8 mouse cellular contexts compared by ENCODE assay signal in genomic region chr10:83359956-83360355, GRCm38 (mm10). TPM values are rescaled to one million over a fixed set of nuclear protein-coding genes. Genes with fewer than 3 reads are reported as not detected.
DNase-seq lines count a peak whose midpoint lies in the region; ATAC-seq and TF ChIP-seq lines count a peak whose summit lies in the region.

Gene D10Wsu102e (plus strand): TSS chr10:83360221.

- H3K36me3 ChIP-seq in hindbrain, embryonic 10.5 days = peaks cover 28% of the 10 kb centered on the region
- H3K36me3 ChIP-seq in lung, postnatal 0 days (ENCODE audit: insufficient read depth, low read length) = no peaks in the 10 kb centered on the region

- H3K4me3 ChIP-seq in hindbrain, embryonic 10.5 days = peak within 1 kb of the TSS; percentile 99
- peak within 1 kb of the TSS; percentile 81 for H3K4me3 ChIP-seq in lung, postnatal 0 days (ENCODE audit: low read depth, low read length)

- H3K9ac ChIP-seq in lung, postnatal 0 days (replicated peaks; ENCODE audit: low read depth) = peak within 1 kb of the TSS; percentile 67

- no peak for TF ChIP-seq CTCF in lung, postnatal 0 days (IDR thresholded peaks at IDR 0.05)

- no peaks in the 10 kb centered on the region for H3K27me3 ChIP-seq in hindbrain, embryonic 10.5 days (ENCODE audit: insufficient read depth, poor library complexity, severe bottlenecking)
- H3K27me3 ChIP-seq in lung, postnatal 0 days (replicated peaks; ENCODE audit: insufficient read depth, low read length) = no peaks in the 10 kb centered on the region

- peak; percentile 98 for ATAC-seq in frontal cortex, adult (ENCODE audit: low TSS enrichment)
- ATAC-seq in lung, postnatal 0 days = peak; percentile 100

- H3K27ac ChIP-seq in hindbrain, embryonic 10.5 days = peak within 1 kb of the TSS; percentile 89
- H3K27ac ChIP-seq in lung, postnatal 0 days (ENCODE audit: low read length) = peak within 1 kb of the TSS; percentile 68

- H3K4me2 ChIP-seq in lung, postnatal 0 days (replicated peaks; ENCODE audit: low read depth, low read length) = peak within 1 kb of the TSS; percentile 98

- H3K4me1 ChIP-seq in hindbrain, embryonic 10.5 days (replicated peaks) = peaks cover 16% of the 10 kb centered on the region
- H3K4me1 ChIP-seq in lung, postnatal 0 days (ENCODE audit: insufficient read depth, low read depth, low read length) = 0 out of 2 replicates have a peak, but pooled peaks cover 4% of the 10 kb centered on the region

- TF ChIP-seq EP300 in lung, postnatal 0 days (IDR thresholded peaks at IDR 0.05) = no peak

- no peaks in the 10 kb centered on the region for H3K9me3 ChIP-seq in hindbrain, embryonic 10.5 days
- H3K9me3 ChIP-seq in lung, postnatal 0 days (ENCODE audit: low read length) = no peaks in the 10 kb centered on the region

- WGBS in hindbrain, embryonic 10.5 days = under 1% methylated on average over 30 of the region's 30 CpGs
- under 1% methylated on average over 30 of the region's 30 CpGs for WGBS in lung, postnatal 0 days

- peak; percentile 97 for DNase-seq in MN1 (ENCODE audit: low spot score)
- peak; percentile 98 for DNase-seq in cerebellum, adult 9-10 months
- DNase-seq in hindbrain, embryonic 10.5 days (ENCODE audit: low spot score) = peak; percentile 97
- peak; percentile 98 for DNase-seq in layer of hippocampus, adult 9-11 months
- DNase-seq in lung, postnatal 0 days (ENCODE audit: low spot score) = peak; percentile 99
- peak; percentile 93 for DNase-seq in ovary, postnatal 14 days (ENCODE audit: low spot score)
- DNase-seq in thymus, postnatal 14 days = peak; percentile 98

RNA-seq across cellular contexts. Expression of gene D10Wsu102e, which starts in this region (rescaled TPM):
- polyA plus RNA-seq in hindbrain, embryonic 10.5 days (2016; fragmentation: Nextera tagmentation; extraction: Ambion mirVana) = 0.94 and 1.2 TPM in 2 replicates
- polyA plus RNA-seq in lung, postnatal 0 days (2015; fragmentation: Nextera tagmentation; extraction: Ambion mirVana) = 0.19 and 0.20 TPM in 2 replicates

Comparison
In these comparisons a context has a peak if more than half of its experiments do, and no peak if none do; other contexts are left out.
1. Peak in every context shown above with its lines: DNase-seq, ATAC-seq, H3K4me3 ChIP-seq and H3K27ac ChIP-seq.
2. Peak in DNase-seq, ATAC-seq, H3K4me3 ChIP-seq, H3K27ac ChIP-seq, H3K9ac ChIP-seq and H3K4me2 ChIP-seq in lung, postnatal 0 days; RNA of the gene not detected or under 1 TPM.